Mouse (Mus musculus): ENCODE measurements around the gene Slc24a5.
A peak's percentile ranks its signal among the peaks of the same experiment; 100 is the strongest.
"Not testable (repeated sequence)": the region's sequence is repeated elsewhere in the genome, so short reads cannot be mapped to it uniquely, and the experiment has no call there.

The Slc24a5 gene

DNA sequence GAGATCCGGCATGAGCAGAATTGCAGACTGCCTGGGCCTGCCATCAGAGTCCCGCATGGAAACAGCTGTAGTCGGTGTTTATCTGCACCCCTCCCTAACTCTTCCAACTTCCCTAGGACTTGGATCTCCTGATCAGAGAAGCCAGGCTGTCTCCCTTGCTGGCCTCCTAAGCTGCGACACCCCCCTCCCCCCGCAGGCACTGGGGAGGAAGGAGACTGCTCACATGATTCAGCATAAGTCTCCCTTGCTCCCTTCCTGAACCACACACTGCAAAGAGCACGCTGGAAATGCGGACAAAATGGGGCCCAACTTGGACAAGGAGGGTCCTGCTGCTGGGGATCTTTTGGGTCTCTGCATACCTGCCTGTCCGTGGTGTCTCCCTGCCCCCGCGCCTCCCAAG lies at the start of gene Slc24a5:
Gene Slc24a5, plus strand, starts transcription at position 231 of the 400 bp plus-strand sequence.
- no peak for DNase-seq (ENCODE audit: low read depth, low spot score)

DNA sequence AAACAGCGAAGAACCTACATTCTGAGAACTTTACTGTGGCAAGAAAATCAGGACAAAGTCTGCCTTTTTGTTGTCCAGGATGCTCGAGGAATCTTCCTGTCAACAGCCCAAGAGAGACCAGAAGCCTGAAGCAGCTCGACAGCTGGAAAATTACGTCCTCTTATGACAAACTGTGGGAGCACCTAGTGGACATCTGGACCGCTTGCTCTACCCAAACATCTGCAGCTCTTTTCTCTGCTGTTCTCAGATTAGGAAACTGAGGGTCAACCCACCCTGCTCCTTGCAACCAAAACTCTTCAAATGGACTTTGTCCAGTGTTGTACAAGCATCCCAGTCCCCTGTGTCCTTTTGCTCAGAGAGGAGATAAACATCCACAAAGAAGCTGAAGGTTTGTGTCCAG lies 43.5 kb upstream of the Slc24a5 start:
- DNase-seq (ENCODE audit: low read depth, low spot score) = no peak

DNA sequence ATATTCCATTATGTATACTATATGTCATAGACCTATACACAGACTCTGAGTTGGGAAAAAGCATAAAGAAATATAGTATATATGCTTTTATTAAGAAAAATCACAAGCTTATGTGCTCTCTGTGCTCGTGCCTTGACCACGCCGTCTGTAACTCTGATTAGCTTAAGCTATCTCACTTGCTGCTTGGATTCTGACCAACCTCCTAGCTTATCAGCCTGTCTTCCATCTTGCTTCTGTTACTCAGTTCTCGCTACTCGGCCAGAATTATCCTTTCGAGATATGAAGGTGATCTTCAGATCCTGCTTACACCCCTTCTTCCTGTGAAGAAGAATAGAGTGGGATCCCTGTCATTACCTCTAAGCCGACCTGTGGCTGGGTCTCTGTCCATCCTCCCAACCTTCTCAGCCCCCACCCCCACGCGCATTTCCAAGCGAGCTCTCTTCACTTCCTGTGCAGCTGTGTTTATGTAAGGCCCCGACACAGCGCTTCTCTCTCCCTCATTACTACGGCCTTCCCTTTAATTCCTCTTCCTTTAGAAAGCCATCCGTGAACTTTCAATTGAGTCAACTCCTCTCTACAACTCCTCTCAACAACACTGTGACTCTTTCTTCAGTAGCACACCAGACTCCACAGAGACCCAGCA lies 41.4 kb upstream of the Slc24a5 start:
- no peak for DNase-seq (ENCODE audit: low read depth, low spot score)

DNA sequence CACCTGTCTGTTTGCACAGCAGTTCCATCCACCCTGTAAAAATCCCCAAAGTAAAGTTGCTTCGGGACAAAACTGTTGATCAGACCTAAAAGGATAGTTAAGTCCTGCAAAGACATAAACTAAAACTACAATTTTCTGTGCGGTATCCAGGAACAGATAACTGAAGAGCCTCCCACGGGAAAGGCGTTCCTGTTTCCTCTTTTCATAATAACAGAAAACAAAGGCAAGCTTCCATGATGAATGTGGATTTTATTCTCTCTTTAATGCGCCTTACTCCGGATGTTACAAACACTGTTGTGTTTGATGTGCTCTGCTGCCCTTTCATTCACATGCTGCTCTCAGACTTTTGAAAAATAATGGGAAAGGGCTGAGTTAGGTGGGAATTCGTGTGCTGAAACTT lies 37.3 kb upstream of the Slc24a5 start:
- DNase-seq (ENCODE audit: low read depth, low spot score) = no peak

DNA sequence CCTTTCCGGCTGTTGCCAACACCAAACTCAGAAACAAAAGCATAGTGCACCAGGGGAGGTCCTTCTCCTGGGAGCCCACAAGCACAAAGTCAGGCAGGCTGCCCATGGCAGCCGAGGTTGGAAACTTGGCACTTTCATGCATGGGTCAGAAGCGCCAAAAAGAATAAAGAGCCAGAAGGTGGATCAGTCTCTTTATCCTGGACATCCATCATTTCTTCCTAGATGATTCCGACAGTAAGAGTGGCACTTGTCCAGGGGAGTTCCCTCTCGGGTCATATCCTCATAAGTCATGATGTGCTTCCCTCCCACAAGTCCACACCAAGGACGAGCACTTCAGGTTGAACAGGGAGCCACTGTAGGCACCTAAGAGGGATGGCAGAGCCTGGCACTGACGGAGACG lies 36.8 kb upstream of the Slc24a5 start:
- no peak for DNase-seq (ENCODE audit: low read depth, low spot score)

DNA sequence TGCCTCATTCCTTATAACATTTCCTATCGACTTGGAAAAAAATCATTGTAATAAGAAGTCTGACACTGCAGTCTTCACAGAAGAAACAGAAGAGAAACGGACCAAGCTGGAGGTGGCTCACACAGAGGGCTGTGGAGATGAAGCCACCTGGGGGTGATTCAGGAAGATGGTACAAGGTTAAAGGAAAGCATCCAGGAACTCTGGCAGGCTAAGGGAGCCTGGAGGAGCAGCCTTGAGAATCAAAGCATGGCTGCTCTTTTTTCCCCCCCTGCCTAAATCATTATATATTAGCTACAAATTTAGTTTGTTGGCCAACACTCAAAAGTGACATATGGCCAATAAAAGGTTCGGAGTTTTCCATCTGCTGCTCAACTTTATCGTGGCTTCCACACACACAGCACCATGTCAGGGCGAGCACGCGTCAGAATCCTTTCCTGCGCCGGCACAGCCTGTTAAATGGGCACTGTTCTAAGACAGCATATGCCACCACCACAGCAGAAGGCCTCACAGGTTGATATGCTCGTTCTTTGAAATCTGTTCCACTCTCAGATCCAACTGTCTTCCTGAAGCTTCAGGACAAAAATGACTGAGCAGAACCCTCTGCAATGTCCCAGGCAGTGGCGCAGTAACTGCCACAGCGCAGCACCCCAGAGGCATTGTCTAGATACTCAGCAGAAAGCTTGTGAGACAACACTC lies 36.2 kb upstream of the Slc24a5 start:
- DNase-seq (ENCODE audit: low read depth, low spot score) = no peak

DNA sequence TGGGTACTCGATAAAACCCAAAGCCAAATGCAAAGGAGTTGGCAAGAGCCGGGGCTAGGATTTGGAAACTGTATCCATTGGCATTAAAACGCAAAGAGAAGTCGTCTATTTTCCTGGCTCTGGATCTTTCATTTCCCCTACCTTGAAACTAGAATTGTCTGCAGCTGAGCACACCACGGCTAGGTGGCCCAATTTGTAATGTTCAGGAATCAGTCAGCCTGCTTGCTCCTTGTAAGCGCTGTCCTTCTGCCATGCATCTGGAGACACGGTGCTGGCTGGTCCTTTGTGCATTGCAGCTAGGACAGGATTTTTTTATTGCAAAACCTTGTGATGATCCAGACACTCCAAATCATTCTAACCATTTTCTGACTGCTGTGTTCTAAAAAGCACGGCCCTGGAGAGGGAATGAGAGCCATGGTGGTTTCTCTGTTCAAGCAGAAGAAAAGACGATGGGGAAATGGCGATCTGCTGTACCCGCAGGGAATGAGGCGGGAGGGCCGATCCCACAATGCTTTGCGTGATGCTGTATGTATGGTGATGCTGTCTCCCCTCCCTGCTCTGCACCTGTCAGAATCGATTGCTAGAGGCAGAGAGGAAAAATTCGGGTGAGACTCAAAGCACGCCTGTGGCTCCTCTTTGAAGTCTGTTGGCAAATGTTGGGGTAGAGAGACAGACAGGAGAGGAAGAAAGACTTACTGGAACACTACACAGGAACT lies 35.5 kb upstream of the Slc24a5 start:
- DNase-seq (ENCODE audit: low read depth, low spot score) = peak; percentile 43

DNA sequence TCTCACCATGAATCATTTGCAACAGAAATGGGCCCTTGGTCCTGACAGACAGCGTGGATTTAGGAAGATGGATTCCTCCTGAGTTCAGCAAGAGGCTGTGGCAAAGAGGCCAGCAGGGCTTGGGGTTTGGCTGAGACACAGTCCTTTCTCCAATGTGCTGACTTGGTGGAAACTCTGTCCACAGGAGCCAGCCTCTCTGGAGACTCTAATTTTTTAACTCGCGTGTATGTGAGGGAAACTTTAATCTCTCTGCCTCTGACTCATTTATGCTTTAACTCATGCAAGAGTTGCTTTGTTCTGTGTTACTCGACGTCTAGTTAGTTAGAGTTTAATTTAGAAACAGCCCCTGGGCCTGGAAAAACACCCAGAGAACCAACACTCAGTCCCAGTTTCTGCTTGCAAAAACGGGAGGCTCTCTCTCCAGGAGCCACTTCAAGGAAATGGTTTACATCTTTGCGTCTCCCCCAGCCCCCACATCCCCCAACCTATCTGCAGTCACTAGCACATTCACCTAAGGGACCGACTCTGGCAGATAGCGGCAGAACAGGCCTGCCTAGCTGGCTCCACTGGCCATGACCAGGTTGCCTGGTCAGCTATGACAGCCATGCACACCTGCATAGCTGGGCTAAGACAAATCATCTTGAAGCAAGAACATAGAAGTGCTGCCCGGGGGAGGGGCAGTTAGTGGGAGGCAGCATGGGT lies 34.7 kb upstream of the Slc24a5 start:
- peak; percentile 16 for DNase-seq (ENCODE audit: low read depth, low spot score)

DNA sequence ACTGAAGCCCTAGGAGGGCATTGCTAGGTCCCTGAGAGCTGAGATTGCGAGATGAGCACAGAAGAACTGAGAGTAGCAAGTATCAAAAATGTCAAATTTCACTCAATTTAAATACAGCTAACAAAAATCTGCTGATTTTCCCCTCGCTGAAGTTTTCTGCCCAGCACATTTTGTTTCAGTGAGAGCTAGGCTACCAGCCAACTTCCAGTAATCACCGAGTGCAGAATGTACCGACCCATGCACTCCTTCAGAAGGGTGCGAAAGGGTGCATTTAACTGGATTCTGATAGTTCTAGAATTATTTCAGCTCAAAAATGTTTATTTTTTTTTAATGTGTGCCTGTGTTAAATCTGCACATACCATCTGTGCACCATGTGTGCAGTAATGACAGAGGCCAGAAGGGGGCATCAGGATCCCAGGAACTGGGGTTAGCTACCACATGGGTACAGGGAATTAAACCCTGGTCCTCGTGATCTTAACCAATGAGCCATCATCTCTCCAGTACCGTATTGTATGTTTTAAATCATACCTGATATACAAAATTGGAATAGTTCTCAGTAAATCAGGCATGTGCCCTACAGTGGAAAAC lies 12.5 kb upstream of the Slc24a5 start:
- no peak for DNase-seq (ENCODE audit: low read depth, low spot score)

DNA sequence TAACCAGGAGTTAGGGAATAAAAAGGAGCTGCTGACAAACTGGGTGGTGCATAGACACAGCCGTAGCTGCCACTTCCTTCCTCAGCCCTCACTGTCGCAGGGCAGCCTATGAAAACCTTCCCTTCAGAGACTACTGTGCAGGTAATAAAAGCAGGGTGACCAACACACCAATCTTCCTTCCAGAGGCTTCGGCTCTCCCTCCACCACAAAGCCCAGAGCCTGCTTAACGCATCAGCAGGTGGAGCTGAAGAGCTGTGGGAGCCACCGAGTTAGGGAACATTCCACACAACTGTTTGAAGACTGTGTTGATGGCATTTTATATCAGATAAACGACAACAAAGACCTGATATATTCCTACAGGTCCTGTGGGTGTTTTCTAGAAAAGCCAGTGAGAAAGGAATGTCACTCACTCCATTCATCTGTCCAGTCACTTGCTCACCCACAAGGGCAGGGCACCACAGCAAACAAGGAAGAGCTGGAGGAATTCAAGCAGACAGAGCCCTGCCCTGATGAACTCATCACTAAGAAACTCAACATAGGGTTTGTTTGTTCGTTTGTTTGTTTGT lies 10.6 kb upstream of the Slc24a5 start:
- peak; percentile 22 for DNase-seq (ENCODE audit: low read depth, low spot score)

DNA sequence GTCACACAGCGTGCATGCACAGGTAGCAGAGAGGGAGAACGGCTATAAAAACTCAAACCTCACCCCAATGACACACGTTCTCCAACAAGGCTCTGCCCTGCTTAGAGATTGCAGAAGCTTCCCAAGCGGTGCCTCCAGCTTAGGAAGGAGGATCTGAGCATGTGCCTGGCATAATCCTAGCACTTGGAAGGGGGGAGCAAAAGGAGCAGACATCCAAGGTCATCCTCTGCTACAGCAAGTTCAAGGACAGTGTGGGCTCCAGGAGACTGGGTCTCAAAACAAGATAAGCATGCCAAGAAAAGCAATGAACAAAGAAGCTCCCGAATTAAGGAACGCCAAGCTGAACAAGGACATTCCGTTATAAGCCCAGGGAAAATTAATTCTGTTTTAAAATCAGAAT lies 6.5 kb upstream of the Slc24a5 start:
- no peak for DNase-seq (ENCODE audit: low read depth, low spot score)

DNA sequence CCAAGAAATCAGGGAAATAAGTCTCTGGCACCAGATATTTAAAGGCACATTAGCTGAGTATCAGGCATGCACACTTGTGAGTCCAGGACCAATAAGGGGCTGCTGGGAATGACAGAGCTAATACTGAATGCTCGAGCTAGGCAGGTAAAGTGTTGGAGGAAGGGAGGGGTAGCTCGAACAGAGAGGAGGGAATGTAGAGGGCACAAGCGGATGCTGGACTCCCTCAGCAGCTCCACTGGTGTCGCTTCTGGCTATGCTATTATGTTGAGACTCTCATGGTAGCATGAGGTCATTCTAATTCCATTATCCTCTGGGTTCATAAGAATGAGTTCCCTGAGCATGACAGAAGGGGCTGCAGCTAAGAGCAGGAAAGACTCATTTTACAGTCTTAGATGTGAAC lies 5.0 kb upstream of the Slc24a5 start:
- no peak for DNase-seq (ENCODE audit: low read depth, low spot score)

DNA sequence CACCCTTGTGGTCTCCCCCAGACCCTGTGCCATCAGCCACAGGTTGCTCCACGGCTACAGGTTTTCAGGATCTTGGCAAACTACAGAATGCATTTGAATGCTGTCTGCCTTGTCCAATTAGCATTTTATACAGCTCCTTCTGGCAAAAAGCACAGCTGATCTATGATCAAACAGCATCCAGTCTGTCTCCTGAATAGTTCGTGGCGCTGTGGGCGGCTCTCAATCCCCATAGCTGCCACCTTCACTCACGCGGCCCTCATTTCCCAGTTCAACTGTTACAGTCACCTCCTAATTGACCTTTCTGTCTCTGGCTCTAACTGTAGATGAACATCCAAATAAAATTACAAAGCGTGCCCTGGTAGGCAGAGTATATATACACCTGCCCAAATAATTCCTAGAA lies 551 bp upstream of the Slc24a5 start:
- no peak for DNase-seq (ENCODE audit: low read depth, low spot score)

DNA sequence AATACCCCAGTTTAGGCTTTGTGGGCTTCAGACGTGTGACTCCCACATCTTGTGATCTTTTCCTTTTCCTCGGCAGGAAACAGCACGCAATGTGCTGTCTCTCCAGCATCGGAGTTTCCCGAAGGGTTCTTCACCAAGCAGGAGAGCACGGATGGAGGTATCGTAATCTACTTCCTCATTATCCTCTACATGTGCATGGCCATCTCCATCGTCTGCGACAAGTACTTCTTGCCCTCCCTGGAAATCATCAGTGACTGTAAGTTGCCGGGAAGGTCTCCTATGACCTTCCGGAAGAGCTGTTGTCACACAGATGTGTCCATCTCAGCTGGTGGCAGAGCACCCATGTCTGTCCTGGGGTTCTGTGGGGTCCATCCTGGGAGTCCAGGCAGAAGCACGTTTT lies 772 bp downstream of the Slc24a5 start:
- DNase-seq (ENCODE audit: low read depth, low spot score) = no peak

DNA sequence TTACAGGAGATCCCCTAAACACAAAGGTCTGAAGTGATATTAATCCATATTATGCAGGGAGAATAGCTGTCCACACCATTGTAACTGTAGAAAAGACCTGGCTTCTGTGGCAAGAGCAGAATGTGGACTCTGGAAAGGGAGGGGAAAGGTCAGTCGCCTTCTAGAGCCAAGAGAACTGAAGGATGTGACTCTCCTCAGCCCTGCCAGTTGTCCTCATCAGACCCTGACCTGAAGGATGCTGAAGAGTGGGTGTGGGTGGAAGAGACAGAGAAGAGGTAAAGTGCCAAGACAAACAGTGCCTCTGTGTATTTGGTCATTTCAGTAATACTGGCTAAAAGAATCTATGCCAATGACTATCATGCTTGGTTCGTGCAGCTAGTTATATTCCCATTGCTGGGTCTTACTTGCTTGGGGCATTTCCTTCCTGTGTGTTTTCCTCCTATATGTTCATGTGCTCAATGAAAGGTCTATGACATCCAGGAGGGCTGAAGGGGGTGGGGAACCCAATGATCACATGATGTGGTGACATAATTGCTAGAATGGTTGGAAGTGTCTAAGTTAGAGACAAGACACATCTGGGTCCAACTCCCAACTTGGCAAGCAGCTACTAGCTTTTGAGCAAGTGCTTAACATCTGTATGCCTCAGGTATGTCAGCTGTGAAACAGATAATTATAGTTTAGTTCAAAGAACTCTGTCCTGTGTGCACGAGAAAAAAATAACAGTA lies 5.3 kb downstream of the Slc24a5 start:
- DNase-seq (ENCODE audit: low read depth, low spot score) = no peak

DNA sequence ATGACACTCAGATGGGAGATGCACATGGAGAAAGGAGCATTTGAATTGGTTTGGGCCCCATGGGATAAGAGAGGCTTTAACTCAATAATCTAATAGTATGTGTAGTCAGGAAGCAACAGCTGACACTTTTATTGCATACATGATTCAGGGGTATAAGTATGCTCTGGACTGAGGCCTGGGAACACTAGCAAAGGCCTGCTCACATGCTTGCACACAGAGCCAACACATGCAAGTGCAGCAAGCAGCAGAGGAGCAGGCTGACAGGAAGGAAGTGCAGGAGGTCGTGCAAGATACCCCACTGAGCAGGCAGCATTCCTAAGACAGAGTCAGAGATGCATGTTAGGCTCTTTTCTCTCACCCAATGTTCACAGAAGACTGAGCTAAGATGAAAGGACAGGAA lies 16.0 kb downstream of the Slc24a5 start:
- DNase-seq (ENCODE audit: low read depth, low spot score) = no peak

DNA sequence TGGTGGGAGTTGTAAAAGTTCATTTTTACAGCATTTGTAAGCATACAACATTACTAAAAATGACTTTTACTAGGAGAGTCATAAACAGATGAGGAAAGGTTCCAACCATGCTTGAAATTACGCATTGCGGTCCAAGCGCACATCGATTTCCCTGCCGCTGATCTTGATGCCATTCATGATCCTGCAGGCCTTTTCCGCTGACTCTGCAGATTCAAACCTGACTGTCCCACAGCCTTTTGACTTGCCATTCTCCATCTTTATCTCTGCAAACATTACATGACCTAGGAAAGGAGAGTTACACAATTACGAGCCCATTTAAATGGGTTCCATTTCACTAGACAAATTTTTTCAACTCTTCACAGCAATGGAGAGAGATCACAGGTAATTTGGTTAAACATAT lies 20.8 kb downstream of the Slc24a5 start:
- DNase-seq (ENCODE audit: low read depth, low spot score) = no peak

DNA sequence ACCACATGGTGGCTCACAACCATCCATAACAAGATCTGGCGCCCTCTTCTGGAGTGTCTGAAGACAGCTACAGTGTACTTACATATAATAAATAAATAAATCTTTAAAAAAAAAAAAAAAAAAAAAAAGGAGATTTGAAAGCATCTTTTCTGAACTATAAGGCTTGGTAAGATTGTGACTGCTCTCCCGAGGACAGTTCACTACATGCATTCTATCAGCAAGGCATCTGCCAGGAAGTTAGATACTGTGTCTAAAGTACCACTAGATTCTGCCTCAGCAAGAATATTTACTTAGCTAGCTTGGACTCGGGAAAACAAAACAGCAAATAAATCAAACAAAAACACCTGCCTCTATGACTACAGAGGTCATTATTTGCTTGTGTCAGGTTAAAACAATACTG lies 24.2 kb downstream of the Slc24a5 start:
- DNase-seq (ENCODE audit: low read depth, low spot score) = not testable (repeated sequence)

DNA sequence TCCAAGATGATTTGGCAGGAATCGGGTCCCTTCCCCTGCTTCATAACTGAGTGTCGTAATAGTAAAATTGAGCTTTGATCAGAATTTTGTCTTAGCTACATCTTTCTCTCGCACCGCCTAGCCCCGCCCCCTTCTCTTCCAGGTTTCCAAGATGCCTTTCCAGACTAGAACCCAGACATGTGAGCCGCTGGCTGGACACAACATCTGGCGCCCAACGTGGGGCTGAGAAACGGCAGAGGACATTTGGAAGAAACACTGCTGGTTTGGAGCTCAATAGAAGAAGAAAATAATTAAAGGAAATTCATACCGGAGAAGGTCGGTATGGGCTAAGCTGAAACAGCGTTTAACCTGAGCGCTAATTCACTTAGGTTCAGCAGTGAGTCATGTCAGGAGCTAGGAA lies 36.6 kb downstream of the Slc24a5 start:
- DNase-seq (ENCODE audit: low read depth, low spot score) = not testable (repeated sequence)

DNA sequence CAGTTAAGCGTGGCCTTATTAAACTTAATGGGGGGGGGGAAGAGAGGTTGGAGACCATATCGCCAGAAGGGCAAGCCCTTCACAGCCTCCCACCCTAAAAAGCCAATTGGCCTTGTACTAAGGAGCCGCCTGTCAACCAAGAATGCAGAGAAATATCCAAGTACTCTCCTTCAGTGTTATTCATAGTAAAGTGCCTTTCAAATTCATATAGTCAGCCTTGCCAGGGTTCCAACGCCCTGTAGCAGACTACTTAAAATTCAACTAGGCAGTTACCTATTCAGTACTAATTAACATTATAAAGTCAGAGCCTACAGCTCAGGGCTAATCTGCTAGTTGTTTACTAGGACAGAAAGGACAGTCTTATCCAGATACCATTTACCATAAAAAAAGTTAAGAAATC lies 38.6 kb downstream of the Slc24a5 start:
- DNase-seq (ENCODE audit: low read depth, low spot score) = not testable (repeated sequence)
